Mouse (Mus musculus): ENCODE results near the gene Gm20388.

DNA sequence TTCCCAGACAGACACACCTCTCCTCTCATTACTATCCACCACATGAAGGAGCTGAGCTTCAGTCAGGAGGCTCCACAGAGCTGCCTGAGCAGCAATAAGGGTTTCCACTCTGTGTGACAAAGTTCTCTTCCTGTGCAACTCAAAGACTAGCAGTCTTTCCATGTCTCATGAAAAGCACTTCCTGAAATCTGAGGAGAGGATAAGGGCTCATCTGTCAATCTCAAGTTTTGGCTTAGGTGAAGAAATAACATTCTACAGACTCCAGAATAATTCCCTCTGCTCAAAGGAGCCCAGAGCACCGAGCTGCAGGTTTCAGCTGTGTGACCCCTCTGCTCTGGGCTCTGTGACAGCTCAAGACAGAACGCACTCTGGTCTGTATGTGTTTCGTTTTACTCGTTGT is 3342.3 kb downstream of the Gm20388 start:
- TF ChIP-seq CTCF (IDR thresholded peaks at IDR 0.05; ENCODE audit: control insufficient read depth, insufficient read depth, low read length) = no peak
- no peak for TF ChIP-seq POLR2A (IDR thresholded peaks at IDR 0.05; ENCODE audit: borderline replicate concordance, control insufficient read depth, low read depth, low read length)

All from bone marrow, adult 2 months (tissue).